Mouse (Mus musculus): ENCODE results near the gene Clca1.

DNA sequence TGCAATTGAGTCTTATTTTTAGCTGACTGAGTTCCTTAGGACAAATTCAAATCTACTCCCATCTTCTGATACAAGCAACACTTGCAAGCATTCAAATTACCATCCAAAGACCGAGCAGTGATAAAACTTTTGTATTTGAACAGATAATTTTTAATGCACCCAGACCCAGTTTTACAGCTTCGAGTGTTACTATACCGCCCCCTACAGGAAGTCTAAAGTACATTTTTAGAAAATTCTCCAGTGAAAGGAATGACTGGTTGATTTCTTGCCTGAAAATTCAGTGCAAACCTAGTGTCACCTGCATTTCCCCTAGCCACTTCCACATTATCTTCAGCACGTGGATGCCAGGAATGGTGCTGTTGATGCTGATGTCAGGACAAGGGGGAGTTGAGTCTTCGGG lies 28.2 kb downstream of the Clca1 start:
- TF ChIP-seq CTCF (conservative IDR thresholded peaks at IDR 0.05; ENCODE audit: insufficient read depth, insufficient read length, low read depth, low read length) (no peak), POLR2A (IDR thresholded peaks at IDR 0.05; ENCODE audit: low read depth, low read length) (no peak)

Measured in kidney, adult 2 months (tissue).